1 mouse cellular context compared by ENCODE assay signal in the genomic region with DNA sequence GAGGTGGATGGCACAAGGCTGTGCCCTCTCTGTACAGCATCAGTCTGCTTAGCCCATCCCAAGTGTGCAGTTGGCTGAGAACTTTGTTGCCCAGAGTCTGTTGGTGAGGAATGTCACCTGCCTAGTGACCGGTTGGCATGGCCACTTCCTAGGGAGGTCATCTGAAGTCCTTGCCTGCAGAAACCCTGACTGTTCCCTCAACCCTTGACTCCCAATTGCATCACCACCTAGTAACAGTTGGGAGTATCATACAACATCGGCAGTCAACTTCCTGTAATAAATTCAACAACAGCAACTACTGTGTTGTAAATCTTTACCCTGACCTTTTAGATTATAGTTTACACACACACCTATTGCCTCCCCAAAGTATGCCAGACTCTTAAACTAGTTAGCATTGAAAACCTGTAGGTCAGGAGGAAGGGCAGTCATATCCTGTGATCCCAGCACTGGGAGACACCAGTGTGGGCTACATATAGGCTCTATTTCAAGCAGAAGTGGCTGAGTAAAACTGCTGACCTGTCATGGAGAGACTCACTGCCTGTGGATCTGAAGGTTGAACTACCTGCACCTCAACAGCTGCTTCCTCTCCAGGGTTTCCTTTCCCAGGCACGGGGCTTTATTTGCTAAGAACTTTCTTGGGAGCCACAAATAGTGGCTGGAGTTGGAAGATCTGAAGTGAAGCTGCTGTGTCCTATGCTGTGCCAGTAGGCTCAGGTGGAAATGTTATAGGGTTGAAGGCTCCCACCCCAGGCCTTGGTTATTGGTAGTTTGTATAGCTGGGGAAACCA.
TF ChIP-seq lines count a peak whose summit lies in the region.

No protein-coding gene starts in this region.

TF ChIP-seq in MEL, 35 proteins besides CTCF, POLR2A, EP300 and RAD21:
- TF ChIP-seq TBP (IDR thresholded peaks at IDR 0.05; ENCODE audit: low read depth, low read length) (no peak), RCOR1 (IDR thresholded peaks at IDR 0.05; ENCODE audit: low read depth, low read length) (no peak), MAFK (IDR thresholded peaks at IDR 0.05; ENCODE audit: borderline replicate concordance, low read depth, low read length) (peak; percentile 14; the same call in 1 of the 2 replicates), CHD2 (IDR thresholded peaks at IDR 0.05; ENCODE audit: low read length) (no peak), MYC (IDR thresholded peaks at IDR 0.05; ENCODE audit: low read depth, low read length) (0 out of 2 replicates have a peak, but pooled peaks have one; percentile 34), JUND (IDR thresholded peaks at IDR 0.05; ENCODE audit: low read depth, low read length) (no peak), ZC3H11A (IDR thresholded peaks at IDR 0.05; ENCODE audit: low read depth, low read length) (no peak), USF1 (IDR thresholded peaks at IDR 0.05; ENCODE audit: low read depth, low read length) (no peak), ZMIZ1 (IDR thresholded peaks at IDR 0.05; ENCODE audit: low read depth, low read length) (no peak), GATA1 (IDR thresholded peaks at IDR 0.05; ENCODE audit: low read depth, low read length) (no peak), MEF2A (IDR thresholded peaks at IDR 0.05; ENCODE audit: extremely low read depth, insufficient replicate concordance, low read depth, low read length, poor library complexity, severe bottlenecking) (no peak), ZKSCAN1 (IDR thresholded peaks at IDR 0.05; ENCODE audit: low read depth, low read length) (no peak), ETS1 (IDR thresholded peaks at IDR 0.05; ENCODE audit: low read depth, low read length) (no peak), NELFE (IDR thresholded peaks at IDR 0.05; ENCODE audit: low read depth, low read length) (no peak), SMC3 (IDR thresholded peaks at IDR 0.05; ENCODE audit: low read depth, low read length) (0 out of 2 replicates have a peak, but pooled peaks have one; percentile 7), ELF1 (IDR thresholded peaks at IDR 0.05; ENCODE audit: low read depth, low read length) (no peak), POLR2AphosphoS2 (IDR thresholded peaks at IDR 0.05; ENCODE audit: low read length) (no peak; the same call in 1 of the 2 replicates), MAX (IDR thresholded peaks at IDR 0.05; ENCODE audit: low read length) (no peak)
